Mouse (Mus musculus) embryonic facial prominence, embryonic 12.5 days (tissue): ENCODE measurements around the gene Auh. TPM values are rescaled to one million over a fixed set of nuclear protein-coding genes. Genes with fewer than 3 reads are reported as not detected.

ENCODE experiments used
- ATAC-seq: fragments of 200-750 bp; cut with Nextera tagmentation; 2 replicates; pipeline ENCODE4 v1.8.0; 2017; ENCODE audit not compliant: insufficient number of reproducible peaks, insufficient read depth, low FRiP score, low TSS enrichment
- H3K27ac ChIP-seq: fragments of 300-500 bp; sonication (generic); 2 replicates; pipeline ENCODE4 v1.5.1; 2016; ENCODE audit warnings: mild to moderate bottlenecking
- H3K27me3 ChIP-seq: fragments of 300-500 bp; sonication (generic); 2 replicates; pipeline ENCODE4 v1.6.1; 2016; ENCODE audit warnings: mild to moderate bottlenecking, moderate library complexity
- H3K36me3 ChIP-seq: fragments of 300-500 bp; sonication (generic); 2 replicates; pipeline ENCODE4 v1.6.1; 2016; ENCODE audit warnings: mild to moderate bottlenecking
- H3K4me1 ChIP-seq: fragments of 300-500 bp; sonication (generic); 2 replicates; pipeline ENCODE4 v1.6.1; 2016
- H3K4me2 ChIP-seq: fragments of 300-500 bp; sonication (generic); replicated peaks from 2 replicates; pipeline ENCODE4 v1.6.1; 2016; ENCODE audit warnings: mild to moderate bottlenecking, moderate library complexity
- H3K4me3 ChIP-seq: fragments of 300-500 bp; sonication (generic); 2 replicates; pipeline ENCODE4 v1.5.1; 2016; ENCODE audit warnings: mild to moderate bottlenecking
- H3K9ac ChIP-seq: fragments of 300-500 bp; sonication (generic); 2 replicates; pipeline ENCODE4 v1.6.1; 2016; ENCODE audit warnings: mild to moderate bottlenecking, moderate library complexity
- H3K9me3 ChIP-seq: fragments of 300-500 bp; sonication (generic); 2 replicates; pipeline ENCODE4 v1.6.1; 2016; ENCODE audit warnings: mild to moderate bottlenecking, moderate library complexity
- WGBS: fragments of 180-500 bp; shearing (Covaris S2); methylation state at CpG from one replicate; pipeline ENCODE4 v1.1.7; 2016; 5-methylcytosine and 5-hydroxymethylcytosine counted together
- polyA plus RNA-seq: library from polyadenylated mRNA; unstranded; fragments of >200 nt; fragmentation: Nextera tagmentation; extraction: Ambion mirVana; gene quantifications from 2 replicates; pipeline ENCODE4 v1.2.1, GENCODE M21; 2016

The Auh gene
- polyA plus RNA-seq, 1 experiment from 2014 or later = 45.3 TPM

DNA sequence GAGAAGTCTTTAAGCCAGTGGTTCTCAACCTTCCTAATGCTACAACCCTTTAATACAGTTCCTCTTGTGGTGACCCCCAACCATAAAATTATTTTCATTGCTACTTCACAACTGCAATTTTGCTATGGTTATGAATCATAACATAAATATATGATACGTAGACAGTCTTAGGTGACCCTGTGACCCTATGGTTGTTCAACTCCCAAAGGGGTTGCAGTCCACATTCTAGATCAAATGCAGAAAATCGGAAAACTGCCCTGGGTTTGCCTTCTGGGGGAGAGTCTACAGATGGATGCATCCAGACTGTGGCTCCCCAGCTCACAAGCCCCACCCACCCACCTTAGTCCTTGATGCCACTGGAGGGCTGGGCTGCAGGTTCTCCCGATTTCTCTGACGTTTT is 77.6 kb downstream of the Auh start:
- 72% methylated on average over 4 of the region's 4 CpGs for WGBS
- no peaks in the 10 kb centered on the region for H3K36me3 ChIP-seq

DNA sequence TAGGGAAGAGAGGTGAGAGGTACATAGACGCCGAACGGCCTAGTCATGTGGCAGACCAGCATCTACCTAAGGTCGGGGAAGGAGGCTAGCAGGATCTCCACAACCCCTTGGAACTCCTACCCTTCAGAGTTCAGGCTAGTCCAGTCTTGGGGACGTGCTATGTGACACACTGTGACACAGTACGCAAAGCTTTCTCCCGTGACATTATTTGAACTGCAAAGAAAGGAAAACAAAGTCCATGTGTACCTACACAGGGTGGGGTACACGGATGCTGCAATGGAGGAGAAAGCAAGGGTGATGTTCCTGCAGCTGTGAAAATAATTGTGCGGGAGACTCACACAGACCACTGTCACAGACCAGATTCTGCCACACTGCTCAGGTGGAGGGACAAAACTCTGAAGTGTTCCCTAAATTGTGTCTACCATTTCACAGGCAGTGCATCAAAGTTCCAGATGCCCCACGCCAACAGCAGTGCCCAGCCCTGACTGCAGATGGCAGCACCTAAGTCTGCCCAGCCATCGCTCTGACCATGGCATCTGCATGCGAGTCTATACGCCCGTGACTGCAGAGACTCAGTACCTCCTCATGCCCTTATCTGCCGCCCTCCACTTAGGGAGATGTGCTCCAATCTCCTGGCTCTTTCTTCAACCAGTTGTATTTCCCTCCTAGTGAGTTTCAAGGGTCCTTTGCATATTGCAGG is 79.3 kb downstream of the Auh start:
- peaks cover 4% of the 10 kb centered on the region; the same call in 1 of the 2 replicates for H3K4me1 ChIP-seq
- WGBS = 86% methylated on average over 15 of the region's 15 CpGs
- no peaks in the 10 kb centered on the region for H3K36me3 ChIP-seq
- no peak overlapping the region for H3K4me2 ChIP-seq
- H3K27ac ChIP-seq = no peak overlapping the region
- H3K9me3 ChIP-seq = no peaks in the 10 kb centered on the region
- no peaks in the 10 kb centered on the region; the same call in 1 of the 2 replicates for H3K27me3 ChIP-seq
- no peak overlapping the region for H3K9ac ChIP-seq
- no peak overlapping the region for H3K4me3 ChIP-seq
- no peak for ATAC-seq

More for the DNA sequence above, 77.6 kb downstream of the Auh start:
- Histone ChIP-seq H3K27ac (no peak overlapping the region), H3K4me3 (no peak overlapping the region), H3K9me3 (no peaks in the 10 kb centered on the region), H3K9ac (no peak overlapping the region), H3K27me3 (no peaks in the 10 kb centered on the region; the same call in 1 of the 2 replicates), H3K4me1 (peaks cover 4% of the 10 kb centered on the region; the same call in 1 of the 2 replicates), H3K4me2 (no peak overlapping the region)
- ATAC-seq = no peak

DNA sequence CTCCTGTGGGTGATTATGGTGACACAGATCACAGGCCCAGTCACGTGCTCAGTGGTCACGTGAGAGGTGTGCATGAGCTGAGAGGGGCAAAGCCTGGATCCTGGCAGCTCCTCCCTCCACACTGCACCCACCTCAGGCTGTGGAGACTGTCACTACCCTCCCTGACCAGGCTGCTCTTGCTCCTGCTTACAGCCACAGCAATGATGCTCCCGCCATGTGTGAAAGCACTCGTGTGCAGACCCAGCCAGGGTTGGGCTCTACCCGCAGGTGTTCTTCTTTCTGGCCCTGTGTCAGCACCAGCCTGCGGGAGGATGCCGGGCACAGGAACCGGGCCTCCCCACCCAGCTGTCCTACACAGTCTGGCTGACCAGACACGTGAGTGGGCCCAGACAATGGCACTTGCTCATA is 80.1 kb downstream of the Auh start:
- Histone ChIP-seq H3K27me3 (no peaks in the 10 kb centered on the region; the same call in 1 of the 2 replicates), H3K9ac (no peak overlapping the region), H3K36me3 (no peaks in the 10 kb centered on the region), H3K9me3 (no peaks in the 10 kb centered on the region), H3K4me1 (peaks cover 4% of the 10 kb centered on the region; the same call in 1 of the 2 replicates), H3K4me2 (no peak overlapping the region), H3K27ac (no peak overlapping the region), H3K4me3 (no peak overlapping the region)
- no peak for ATAC-seq
- WGBS = 79% methylated on average over 9 of the region's 9 CpGs

DNA sequence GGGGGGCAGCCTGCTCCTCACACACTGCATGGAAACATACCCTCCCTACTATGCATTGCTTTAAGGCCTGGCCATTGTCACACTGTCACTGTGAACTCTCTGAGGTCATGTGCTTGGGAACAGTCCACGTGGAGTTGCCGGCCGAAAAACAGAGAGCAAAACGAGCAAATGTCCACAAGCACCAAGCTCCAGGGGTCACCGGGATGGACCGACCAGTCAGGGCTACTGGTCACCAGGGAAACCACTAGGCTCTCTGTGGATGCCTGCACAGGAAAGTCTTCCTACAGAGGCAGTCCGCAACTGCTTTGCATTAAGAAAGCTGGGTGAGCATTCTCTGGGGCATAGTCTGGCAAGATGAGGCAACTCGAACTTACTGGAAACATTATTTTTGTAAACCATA is 82.0 kb downstream of the Auh start:
- no peak for ATAC-seq
- no peak overlapping the region for H3K27ac ChIP-seq
- no peak overlapping the region for H3K4me3 ChIP-seq
- no peaks in the 10 kb centered on the region for H3K4me1 ChIP-seq
- no peaks in the 10 kb centered on the region; the same call in 1 of the 2 replicates for H3K27me3 ChIP-seq
- no peak overlapping the region for H3K4me2 ChIP-seq
- no peaks in the 10 kb centered on the region for H3K36me3 ChIP-seq
- 61% methylated on average over 8 of the region's 8 CpGs for WGBS
- H3K9me3 ChIP-seq = no peaks in the 10 kb centered on the region
- H3K9ac ChIP-seq = no peak overlapping the region

DNA sequence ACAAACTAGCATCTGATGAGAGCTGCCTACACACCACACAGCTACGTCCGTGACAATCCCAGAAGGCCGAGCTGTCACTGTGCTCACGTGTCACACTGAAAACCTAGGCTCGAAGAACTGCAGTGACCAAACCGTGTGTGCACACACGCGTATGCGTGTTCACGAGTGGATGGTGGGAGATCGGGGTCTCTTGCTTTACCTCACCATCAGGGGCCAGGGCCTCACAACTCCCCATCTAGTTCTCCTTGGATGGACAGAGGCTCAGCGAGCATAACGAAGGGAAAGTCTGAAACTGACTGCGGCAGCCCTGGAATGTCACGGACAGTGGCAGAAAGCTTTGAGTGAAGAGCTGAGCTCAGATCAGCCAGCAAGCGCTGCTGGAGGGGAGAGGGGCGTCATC is 82.4 kb downstream of the Auh start:
- Histone ChIP-seq H3K4me1 (no peaks in the 10 kb centered on the region), H3K27ac (no peak overlapping the region), H3K9ac (no peak overlapping the region), H3K9me3 (no peaks in the 10 kb centered on the region), H3K4me2 (no peak overlapping the region), H3K36me3 (no peaks in the 10 kb centered on the region), H3K4me3 (no peak overlapping the region), H3K27me3 (no peaks in the 10 kb centered on the region; the same call in 1 of the 2 replicates)
- WGBS = 85% methylated on average over 17 of the region's 17 CpGs
- no peak for ATAC-seq

DNA sequence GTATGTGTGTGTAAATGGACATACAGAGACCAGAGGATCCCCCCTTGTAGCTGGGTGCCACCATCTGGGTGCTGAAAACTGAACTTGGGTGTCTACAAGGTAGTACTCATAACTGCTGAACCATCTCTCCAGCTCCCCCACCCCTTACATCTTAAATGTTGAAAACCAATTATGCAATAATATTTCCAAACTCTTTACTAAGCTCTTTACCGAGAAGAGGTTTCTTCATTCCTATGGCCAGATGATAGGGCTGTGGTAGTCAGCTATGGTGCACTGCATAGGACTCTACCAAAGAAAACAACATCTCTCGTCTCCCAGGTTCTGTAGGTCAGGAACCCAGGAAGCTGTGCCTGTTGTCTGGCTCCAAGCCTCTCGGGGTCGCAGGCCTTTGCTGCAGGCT is 83.9 kb downstream of the Auh start:
- Histone ChIP-seq H3K4me3 (no peak overlapping the region), H3K4me2 (no peak overlapping the region), H3K4me1 (no peaks in the 10 kb centered on the region), H3K27ac (no peak overlapping the region), H3K9ac (no peak overlapping the region), H3K9me3 (no peaks in the 10 kb centered on the region), H3K36me3 (no peaks in the 10 kb centered on the region), H3K27me3 (no peaks in the 10 kb centered on the region; the same call in 1 of the 2 replicates)
- WGBS = 85% methylated on average over 4 of the region's 4 CpGs
- no peak for ATAC-seq

DNA sequence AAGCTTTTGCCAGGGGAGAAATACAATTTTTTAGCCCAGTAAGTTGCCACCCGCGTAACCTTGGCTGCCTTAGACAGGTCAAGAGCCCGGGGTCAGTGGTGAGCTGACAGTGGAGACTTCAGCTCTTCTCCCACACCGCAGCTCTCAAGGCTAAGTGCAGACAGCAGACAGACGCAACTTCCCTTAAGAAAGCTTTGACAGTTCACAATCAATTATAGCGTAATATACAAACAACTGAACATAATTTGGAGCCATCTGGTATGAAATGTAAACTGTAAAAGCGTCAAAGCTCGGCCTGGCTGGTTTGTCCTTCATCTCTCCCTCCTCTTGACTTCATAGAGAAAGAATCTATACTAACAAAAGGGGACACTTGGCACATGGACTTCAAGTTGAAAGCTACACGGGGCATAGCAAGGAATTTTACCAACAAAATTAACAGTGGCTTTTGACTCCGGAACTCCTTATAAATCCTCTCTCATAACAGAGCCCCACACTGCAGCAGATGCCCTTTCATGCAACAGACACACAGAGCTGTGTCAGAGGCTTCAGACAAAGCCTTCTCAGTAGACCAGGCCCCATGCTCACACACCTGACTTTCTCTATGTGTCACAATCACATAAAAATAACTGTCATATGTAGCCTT is 85.8 kb downstream of the Auh start:
- H3K27me3 ChIP-seq = no peaks in the 10 kb centered on the region
- H3K36me3 ChIP-seq = peaks cover 3% of the 10 kb centered on the region; the same call in 1 of the 2 replicates
- WGBS = 76% methylated on average over 10 of the region's 10 CpGs
- H3K4me3 ChIP-seq = no peak overlapping the region
- no peaks in the 10 kb centered on the region for H3K9me3 ChIP-seq
- H3K27ac ChIP-seq = no peak overlapping the region
- H3K4me1 ChIP-seq = no peaks in the 10 kb centered on the region
- no peak overlapping the region for H3K9ac ChIP-seq
- no peak for ATAC-seq
- no peak overlapping the region for H3K4me2 ChIP-seq

DNA sequence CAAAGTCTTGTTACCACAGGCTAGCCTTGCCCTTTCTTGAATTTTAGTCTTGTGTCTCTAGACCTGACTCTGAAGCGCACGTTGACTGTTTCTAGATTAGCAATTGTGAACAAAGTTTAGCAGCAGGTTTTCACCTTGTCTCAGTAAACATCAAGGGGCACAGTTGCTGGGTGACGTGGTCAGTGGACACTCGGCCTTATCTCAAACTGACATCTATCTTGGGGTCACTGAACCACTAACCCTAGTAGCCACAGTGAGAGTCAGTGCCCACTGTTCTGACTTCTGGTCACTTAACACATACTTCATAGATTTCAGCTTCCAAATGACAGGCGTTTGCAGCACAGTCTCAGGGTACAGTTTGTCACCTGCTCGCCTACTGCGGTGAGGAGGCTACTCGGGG is 93.2 kb downstream of the Auh start:
- Histone ChIP-seq H3K4me2 (no peak overlapping the region), H3K9ac (no peak overlapping the region), H3K36me3 (peaks cover 10% of the 10 kb centered on the region), H3K27me3 (no peaks in the 10 kb centered on the region), H3K27ac (no peak overlapping the region), H3K4me1 (no peaks in the 10 kb centered on the region), H3K9me3 (no peaks in the 10 kb centered on the region), H3K4me3 (no peak overlapping the region)
- no peak for ATAC-seq
- WGBS = 92% methylated on average over 8 of the region's 8 CpGs

DNA sequence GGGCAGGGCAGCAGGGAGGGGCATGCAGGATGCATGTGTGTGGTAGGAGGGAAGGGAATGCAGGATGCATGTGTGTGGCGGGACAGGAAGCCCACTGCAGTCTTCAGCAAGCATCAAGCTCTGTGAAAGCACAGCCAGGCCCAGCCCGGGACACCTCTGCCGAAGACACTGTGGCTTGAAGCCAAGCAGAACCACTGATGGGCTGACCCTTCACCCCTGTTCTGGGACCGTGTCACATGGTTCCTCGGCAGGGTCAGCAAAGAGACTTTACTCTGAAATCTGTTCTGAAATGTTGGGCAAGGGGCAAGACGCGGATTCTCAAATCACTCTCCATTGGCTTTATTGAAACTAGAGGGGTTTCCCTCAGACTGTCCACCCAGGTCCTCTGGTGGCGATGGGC is 94.9 kb downstream of the Auh start:
- no peak overlapping the region for H3K9ac ChIP-seq
- no peak overlapping the region for H3K27ac ChIP-seq
- ATAC-seq = no peak
- no peak overlapping the region for H3K4me3 ChIP-seq
- no peak overlapping the region for H3K4me2 ChIP-seq
- H3K27me3 ChIP-seq = no peaks in the 10 kb centered on the region
- 76% methylated on average over 8 of the region's 8 CpGs for WGBS
- H3K9me3 ChIP-seq = no peaks in the 10 kb centered on the region
- H3K36me3 ChIP-seq = peaks cover 6% of the 10 kb centered on the region; the same call in 1 of the 2 replicates
- H3K4me1 ChIP-seq = no peaks in the 10 kb centered on the region

DNA sequence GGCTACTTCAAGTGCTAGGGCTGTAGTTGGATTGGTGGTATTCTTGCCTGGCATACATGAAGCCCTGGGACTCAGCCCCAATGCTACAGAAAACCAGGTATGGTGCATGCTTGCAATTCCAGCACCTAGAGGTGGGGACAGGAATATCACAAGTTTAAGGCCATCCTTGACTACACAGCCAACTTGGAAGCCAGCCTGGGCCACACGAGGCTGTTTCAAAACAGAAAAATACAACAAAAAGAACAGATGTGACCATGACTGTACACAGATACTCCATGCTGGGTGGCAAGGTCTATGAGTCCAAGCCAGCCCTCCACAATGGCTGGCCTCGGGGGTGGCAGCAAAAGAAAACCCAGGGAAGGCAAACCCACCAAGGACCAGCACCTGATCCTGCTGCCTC is 95.7 kb downstream of the Auh start:
- no peak for ATAC-seq
- Histone ChIP-seq H3K4me3 (no peak overlapping the region), H3K27ac (no peak overlapping the region), H3K36me3 (peaks cover 6% of the 10 kb centered on the region; the same call in 1 of the 2 replicates), H3K27me3 (no peaks in the 10 kb centered on the region), H3K4me1 (0 out of 2 replicates have a peak, but pooled peaks cover 3% of the 10 kb centered on the region), H3K9me3 (no peaks in the 10 kb centered on the region), H3K4me2 (no peak overlapping the region), H3K9ac (no peak overlapping the region)
- WGBS = 86% methylated on average over 2 of the region's 2 CpGs

DNA sequence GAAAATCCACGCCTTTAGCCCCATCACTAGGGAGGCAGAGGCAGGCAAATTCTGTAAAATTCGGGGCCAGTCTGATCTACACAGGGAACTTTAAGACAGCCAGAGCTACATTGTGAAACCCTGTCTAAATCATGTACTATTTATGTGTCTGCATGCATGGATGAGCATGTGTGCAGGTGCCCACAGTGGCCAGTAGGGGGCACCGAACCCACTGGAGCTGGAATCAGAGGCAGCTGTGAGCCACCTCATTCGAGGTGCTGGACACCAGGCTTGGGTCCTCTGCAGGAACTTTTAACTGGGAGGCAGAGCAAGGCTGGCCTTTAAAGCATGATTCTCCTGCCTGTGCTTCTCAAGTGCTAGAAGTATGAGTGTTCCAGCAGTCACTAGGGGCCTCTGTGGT is 96.3 kb downstream of the Auh start:
- Histone ChIP-seq H3K9ac (no peak overlapping the region), H3K4me1 (0 out of 2 replicates have a peak, but pooled peaks cover 3% of the 10 kb centered on the region), H3K4me2 (no peak overlapping the region), H3K4me3 (no peak overlapping the region), H3K9me3 (no peaks in the 10 kb centered on the region), H3K27me3 (no peaks in the 10 kb centered on the region), H3K36me3 (peaks cover 6% of the 10 kb centered on the region; the same call in 1 of the 2 replicates), H3K27ac (no peak overlapping the region)
- WGBS = 68% methylated on average over 4 of the region's 4 CpGs
- no peak for ATAC-seq
